Mouse (Mus musculus): ENCODE results near the gene Olfr1415. TPM values are rescaled to one million over a fixed set of nuclear protein-coding genes. Genes with fewer than 3 reads are reported as not detected.
"Not testable (repeated sequence)": the region's sequence is repeated elsewhere in the genome, so short reads cannot be mapped to it uniquely, and the experiment has no call there.

Olfr1415 gene
- not detected for total RNA-seq (2021)

GRCm38 (mm10) chr1:92496001-92496400 lies at the start of gene Olfr1415:
Olfr1415 (minus strand) TSS chr1:92496101.
- no peak for DNase-seq (ENCODE audit: low spot score in 2 of 2)
- intact Hi-C loops (cut with DNase I), result loop anchor here (5.0 kb wide), 1 partner anchor 61 kb away; no protein-coding TSS in a partner anchor

GRCm38 (mm10) chr1:92539071-92539470 lies 43.2 kb upstream of the Olfr1415 start:
- intact Hi-C loops (cut with DNase I), result loop anchor here (5.0 kb wide), 1 partner anchor 68 kb away; the partner anchor contains the start of gene Olfr1410
- peak in 1 of 2 experiments; percentile 53 for DNase-seq (ENCODE audit: low spot score in 2 of 2)

- no peak for DNase-seq (ENCODE audit: low spot score in 2 of 2)
- intact Hi-C loops (cut with DNase I), result loop anchor here (5.0 kb wide), 1 partner anchor 70 kb away; the partner anchor contains the start of gene Olfr1410
These were observed 41.1 kb upstream of the Olfr1415 start for GRCm38 (mm10) chr1:92536972-92537371.

- no peak for DNase-seq (ENCODE audit: low spot score in 2 of 2)
- intact Hi-C loops (cut with DNase I), result loop anchor here (5.0 kb wide), 1 partner anchor 374 kb away; no protein-coding TSS in a partner anchor
These were observed 27.9 kb upstream of the Olfr1415 start for GRCm38 (mm10) chr1:92523764-92524163.

- peak; percentile 42 to 53 for DNase-seq (ENCODE audit: low spot score in 2 of 2)
- intact Hi-C loops (cut with DNase I), result loop anchor here (1.0 to 5.0 kb wide), 4 partner anchors 90 to 376 kb away; partner anchors contain the start of gene Otos
These were observed 25.5 kb upstream of the Olfr1415 start for GRCm38 (mm10) chr1:92521376-92521775.

- peak; percentile 47 to 91 for DNase-seq (ENCODE audit: low spot score in 2 of 2)
- intact Hi-C loops (cut with DNase I), result loop anchor here (5.0 kb wide), 1 partner anchor 358 kb away; no protein-coding TSS in a partner anchor
These were observed 23.1 kb upstream of the Olfr1415 start for GRCm38 (mm10) chr1:92519046-92519445.

- DNase-seq (ENCODE audit: low spot score in 2 of 2), result no peak
- intact Hi-C loops (cut with DNase I), result loop anchor here (5.0 kb wide), 1 partner anchor 359 kb away; no protein-coding TSS in a partner anchor
These were observed 22.7 kb upstream of the Olfr1415 start, which contains the start of gene Olfr1414 for GRCm38 (mm10) chr1:92518561-92518960. Olfr1414 (minus strand) TSS chr1:92518661.

- intact Hi-C loops (cut with DNase I), result loop anchor here (5.0 kb wide), 1 partner anchor 362 kb away; no protein-coding TSS in a partner anchor
These were observed 19.5 kb upstream of the Olfr1415 start for GRCm38 (mm10) chr1:92515390-92515789.

GRCm38 (mm10) chr1:92511646-92512045 lies 15.7 kb upstream of the Olfr1415 start:
- DNase-seq (ENCODE audit: low spot score in 2 of 2); intact Hi-C loops (cut with DNase I): not testable (repeated sequence)

More at GRCm38 (mm10) chr1:92515390-92515789, 19.5 kb upstream of the Olfr1415 start:
- DNase-seq (ENCODE audit: low spot score in 2 of 2), result no peak

- DNase-seq (ENCODE audit: low spot score in 2 of 2), result no peak
- intact Hi-C loops (cut with DNase I), result no loop called here
These were observed 10.9 kb downstream of the Olfr1415 start, which contains the start of gene Olfr1416 for GRCm38 (mm10) chr1:92485013-92485412. Olfr1416 (minus strand) TSS chr1:92485113.

- intact Hi-C loops (cut with DNase I), result loop anchor here (5.0 kb wide), 1 partner anchor 138 kb away; no protein-coding TSS in a partner anchor
These were observed 21.8 kb downstream of the Olfr1415 start for GRCm38 (mm10) chr1:92474066-92474578.

GRCm38 (mm10) chr1:92473165-92474041 lies 22.5 kb downstream of the Olfr1415 start, which contains the start of gene Ndufa10:
Ndufa10 (minus strand) TSS chr1:92473860.
- peak; percentile 92 to 93 for DNase-seq (ENCODE audit: low spot score in 2 of 2)
- intact Hi-C loops (cut with DNase I), result loop anchor here (5.0 kb wide), 1 partner anchor 139 kb away; no protein-coding TSS in a partner anchor

More at GRCm38 (mm10) chr1:92474066-92474578, 21.8 kb downstream of the Olfr1415 start:
- DNase-seq (ENCODE audit: low spot score in 2 of 2), result peak in 1 of 2 experiments; percentile 8

- intact Hi-C loops (cut with DNase I), result no loop called here
These were observed 27.0 kb downstream of the Olfr1415 start for GRCm38 (mm10) chr1:92468891-92469290.

GRCm38 (mm10) chr1:92458416-92458815 lies 37.5 kb downstream of the Olfr1415 start:
- DNase-seq (ENCODE audit: low spot score in 2 of 2), result no peak
- intact Hi-C loops (cut with DNase I), result loop anchor here (10.0 kb wide), 1 partner anchor 934 kb away; no protein-coding TSS in a partner anchor

More at GRCm38 (mm10) chr1:92468891-92469290, 27.0 kb downstream of the Olfr1415 start:
- DNase-seq (ENCODE audit: low spot score in 2 of 2), result no peak

- no peak for DNase-seq (ENCODE audit: low spot score in 2 of 2)
- intact Hi-C loops (cut with DNase I), result loop anchor here (10.0 kb wide), 1 partner anchor 933 kb away; no protein-coding TSS in a partner anchor
These were observed 38.1 kb downstream of the Olfr1415 start for GRCm38 (mm10) chr1:92457758-92458157.

- intact Hi-C loops (cut with DNase I), result loop anchor here (5.0 to 10.0 kb wide), 4 partner anchors 277 to 929 kb away; no protein-coding TSS in a partner anchor
- DNase-seq (ENCODE audit: low spot score in 2 of 2), result peak in 1 of 2 experiments; percentile 48
These were observed 42.0 kb downstream of the Olfr1415 start for GRCm38 (mm10) chr1:92453751-92454445.

GRCm38 (mm10) chr1:92448293-92448692 lies 47.6 kb downstream of the Olfr1415 start:
- DNase-seq (ENCODE audit: low spot score in 2 of 2), result no peak
- intact Hi-C loops (cut with DNase I), result no loop called here

- DNase-seq (ENCODE audit: low spot score in 2 of 2), result no peak
- intact Hi-C loops (cut with DNase I), result no loop called here
These were observed 54.3 kb downstream of the Olfr1415 start for GRCm38 (mm10) chr1:92441453-92442063.
